Mouse (Mus musculus): ENCODE results near the gene Fam3c.

Fam3c gene

GRCm38 (mm10) chr6:22357351-22357750, 1.3 kb upstream of the Fam3c start:
- POLR2A ChIA-PET, result interaction anchor here in 2 of 4 experiments (0.6 to 1.0 kb wide), 2 partner anchors 10 to 86 kb away, joined by 3 read pairs; no protein-coding TSS in a partner anchor
- CTCF ChIA-PET, result no interaction called here

GRCm38 (mm10) chr6:22355396-22356085, 502 bp downstream of the Fam3c start:
- ChIA-PET POLR2A (interaction anchor here (0.7 to 3.2 kb wide), 21 partner anchors 8 to 90 kb away, joined by 3 to 13 read pairs (median 4); no protein-coding TSS in a partner anchor), CTCF (interaction anchor here (0.6 to 1.9 kb wide), 22 partner anchors 8 to 297 kb away, joined by 3 to 11 read pairs (median 4); partner anchors contain the start of gene Wnt16 (in 1 of the 4))

DNA sequence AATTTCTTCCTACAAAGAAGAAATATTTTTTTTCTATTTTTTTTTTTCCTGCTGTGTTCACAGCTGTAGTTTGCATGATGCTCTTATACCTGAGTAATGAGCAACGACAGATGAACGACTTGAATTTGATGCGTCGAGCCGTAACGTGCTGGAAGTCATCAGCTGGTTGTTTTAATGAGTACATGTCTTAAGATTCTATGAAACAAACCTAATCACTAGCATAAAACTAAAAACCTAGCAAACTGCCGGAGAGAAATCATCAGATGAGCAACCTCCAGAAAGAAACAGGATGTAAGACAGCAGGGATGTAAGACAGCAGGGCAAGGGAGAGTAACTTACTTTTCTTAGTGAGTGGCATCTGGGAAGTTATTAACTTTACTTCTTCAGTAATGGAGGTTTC, 1.4 kb downstream of the Fam3c start:
- CTCF ChIA-PET, result interaction anchor here in 2 of 4 experiments (0.6 to 1.7 kb wide), 3 partner anchors 25 to 80 kb away, joined by 3 to 4 read pairs (median 3); no protein-coding TSS in a partner anchor
- POLR2A ChIA-PET, result interaction anchor here in 2 of 4 experiments (0.5 to 3.2 kb wide), 7 partner anchors 8 to 89 kb away, joined by 3 to 12 read pairs (median 3); no protein-coding TSS in a partner anchor

- POLR2A ChIA-PET, result interaction anchor here in 2 of 4 experiments (1.0 to 3.2 kb wide), 5 partner anchors 9 to 90 kb away, joined by 3 to 12 read pairs (median 3); no protein-coding TSS in a partner anchor
These were observed 2.0 kb downstream of the Fam3c start for GRCm38 (mm10) chr6:22354031-22354430.

GRCm38 (mm10) chr6:22351551-22351950, 4.5 kb downstream of the Fam3c start:
- POLR2A ChIA-PET, result interaction anchor here in 2 of 4 experiments (0.8 to 1.5 kb wide), 3 partner anchors 24 to 440 kb away, joined by 3 to 4 read pairs (median 4); no protein-coding TSS in a partner anchor

More at GRCm38 (mm10) chr6:22354031-22354430, 2.0 kb downstream of the Fam3c start:
- CTCF ChIA-PET, result interaction anchor here in 1 of 4 experiments (0.6 to 0.7 kb wide), 2 partner anchors 41 to 79 kb away, joined by 3 read pairs; no protein-coding TSS in a partner anchor

DNA sequence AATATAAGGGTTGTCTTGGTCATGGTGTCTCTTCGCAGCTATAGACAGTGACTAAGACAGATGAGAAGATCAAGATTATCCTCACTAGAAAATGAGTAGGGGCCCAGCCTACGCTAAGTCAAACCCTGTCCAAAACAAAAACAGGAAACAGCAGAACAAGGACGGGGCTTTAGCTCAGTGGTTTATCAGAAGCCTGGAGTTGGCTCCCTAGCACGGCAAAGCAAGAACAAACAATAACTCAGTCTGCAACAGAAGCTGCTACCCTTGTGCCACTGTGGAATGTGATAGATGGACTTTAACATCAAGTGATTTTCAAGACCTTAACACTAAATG, 5.8 kb downstream of the Fam3c start:
- ChIA-PET POLR2A (interaction anchor here in 1 of 4 experiments (0.9 kb wide), 1 partner anchor 11 kb away, joined by 3 read pairs; no protein-coding TSS in a partner anchor), CTCF (no interaction called here)

More at GRCm38 (mm10) chr6:22351551-22351950, 4.5 kb downstream of the Fam3c start:
- CTCF ChIA-PET, result no interaction called here

- ChIA-PET CTCF (no interaction called here), POLR2A (interaction anchor here in 2 of 4 experiments (0.9 to 1.5 kb wide), 4 partner anchors 10 to 34 kb away, joined by 3 to 4 read pairs (median 4); no protein-coding TSS in a partner anchor)
These were observed 6.4 kb downstream of the Fam3c start for GRCm38 (mm10) chr6:22349531-22350238.

DNA sequence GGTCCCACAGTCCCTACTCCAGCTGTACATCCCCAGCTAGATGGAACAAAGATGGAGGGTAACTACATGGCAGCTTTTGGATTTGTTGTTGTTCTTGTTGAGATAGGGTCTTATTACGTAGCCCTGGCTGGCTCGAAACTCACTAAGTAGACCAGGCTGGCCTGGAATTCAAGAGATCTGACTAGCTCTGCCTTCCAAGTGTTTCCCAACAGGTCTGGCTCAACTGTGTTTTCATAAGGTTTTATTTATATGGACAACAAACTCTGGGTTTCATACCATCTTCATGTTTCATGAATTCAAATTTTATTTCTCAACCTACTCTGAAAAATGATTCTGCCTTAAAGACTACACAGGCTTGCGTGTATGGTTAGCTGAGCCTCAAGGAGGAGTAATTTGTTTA, 7.1 kb downstream of the Fam3c start:
- CTCF ChIA-PET, result no interaction called here
- POLR2A ChIA-PET, result interaction anchor here in 1 of 4 experiments (0.8 to 1.5 kb wide), 4 partner anchors 9 to 43 kb away, joined by 3 to 4 read pairs (median 4); no protein-coding TSS in a partner anchor

GRCm38 (mm10) chr6:22348130-22348529, 7.9 kb downstream of the Fam3c start:
- ChIA-PET CTCF (interaction anchor here in 1 of 4 experiments (1.3 kb wide), 1 partner anchor 8 kb away, joined by 5 read pairs; the partner anchor contains the start of gene Fam3c), POLR2A (interaction anchor here in 2 of 4 experiments (0.8 to 2.1 kb wide), 7 partner anchors 8 to 44 kb away, joined by 3 to 13 read pairs (median 4); partner anchors contain the start of gene Fam3c (in 2 of the 2))

- ChIA-PET CTCF (interaction anchor here (0.5 to 1.3 kb wide), 7 partner anchors 8 to 616 kb away, joined by 3 to 8 read pairs (median 5); partner anchors contain the start of gene Fam3c (in 3 of the 4)), POLR2A (interaction anchor here (0.6 to 2.1 kb wide), 15 partner anchors 8 to 738 kb away, joined by 3 to 13 read pairs (median 4); partner anchors contain the start of gene Fam3c (in 3 of the 4))
These were observed 8.7 kb downstream of the Fam3c start for GRCm38 (mm10) chr6:22347132-22347902.

- ChIA-PET CTCF (interaction anchor here in 2 of 4 experiments (0.6 to 1.4 kb wide), 3 partner anchors 8 to 44 kb away, joined by 3 to 4 read pairs (median 3); no protein-coding TSS in a partner anchor), POLR2A (interaction anchor here in 2 of 4 experiments (2.5 to 2.7 kb wide), 2 partner anchors 11 kb away, joined by 9 to 12 read pairs; partner anchors contain the start of gene Fam3c (in 2 of the 2))
These were observed 11.6 kb downstream of the Fam3c start for GRCm38 (mm10) chr6:22344443-22344842.

GRCm38 (mm10) chr6:22343706-22344105, 12.3 kb downstream of the Fam3c start:
- ChIA-PET CTCF (interaction anchor here in 1 of 4 experiments (2.0 kb wide), 1 partner anchor 12 kb away, joined by 5 read pairs; the partner anchor contains the start of gene Fam3c), POLR2A (interaction anchor here in 2 of 4 experiments (0.6 to 2.7 kb wide), 3 partner anchors 9 to 12 kb away, joined by 3 to 12 read pairs (median 4); partner anchors contain the start of gene Fam3c (in 1 of the 2))

DNA sequence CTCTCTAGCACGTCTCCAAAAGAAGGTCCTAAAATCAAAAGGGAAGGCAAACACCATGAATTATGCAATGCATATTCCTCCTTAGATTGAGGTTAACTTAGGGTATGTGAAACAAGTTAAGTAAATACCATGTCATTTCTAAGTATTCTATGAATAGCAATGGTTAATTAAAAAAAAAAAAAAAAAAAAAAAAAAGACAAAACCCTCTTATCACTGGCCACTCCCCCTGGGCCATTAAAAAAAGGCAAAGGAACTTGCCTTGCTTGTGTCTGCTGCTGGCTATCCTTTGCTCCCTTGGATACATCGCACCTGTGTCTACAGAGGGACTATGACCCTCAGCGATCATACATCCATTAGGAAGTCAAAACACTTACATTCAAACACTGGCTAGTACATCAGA, 12.8 kb downstream of the Fam3c start:
- POLR2A ChIA-PET, result interaction anchor here in 2 of 4 experiments (0.6 to 2.7 kb wide), 3 partner anchors 10 to 12 kb away, joined by 3 to 12 read pairs (median 4); partner anchors contain the start of gene Fam3c (in 1 of the 2)
- CTCF ChIA-PET, result interaction anchor here in 1 of 4 experiments (2.0 kb wide), 1 partner anchor 13 kb away, joined by 5 read pairs; the partner anchor contains the start of gene Fam3c

DNA sequence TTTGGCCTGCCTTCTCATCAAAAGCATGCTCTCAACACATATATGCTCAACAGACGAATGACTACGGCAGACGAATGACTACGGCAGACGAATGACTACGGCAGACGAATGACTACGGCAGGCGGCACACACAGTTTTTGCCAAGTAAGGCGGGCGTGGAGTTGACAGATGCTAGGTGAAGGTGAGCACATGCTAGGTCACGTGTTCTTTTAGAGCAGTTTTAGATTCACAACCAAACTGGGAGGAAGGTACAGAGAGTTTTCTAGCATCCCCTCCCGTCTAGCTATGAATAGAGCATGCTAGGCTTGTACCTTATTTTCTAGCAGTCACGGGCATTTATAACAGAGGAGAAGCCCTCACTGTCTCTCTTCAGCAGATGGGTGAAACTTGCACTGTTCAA, 15.3 kb downstream of the Fam3c start:
- CTCF ChIA-PET, result interaction anchor here in 1 of 4 experiments (1.0 kb wide), 1 partner anchor 15 kb away, joined by 5 read pairs; the partner anchor contains the start of gene Fam3c
- POLR2A ChIA-PET, result interaction anchor here in 1 of 4 experiments (0.5 to 2.6 kb wide), 4 partner anchors 13 to 34 kb away, joined by 3 to 8 read pairs (median 4); partner anchors contain the start of gene Fam3c

- CTCF ChIA-PET, result interaction anchor here in 3 of 4 experiments (0.6 to 1.0 kb wide), 3 partner anchors 16 to 632 kb away, joined by 4 to 5 read pairs (median 4); partner anchors contain the start of gene Fam3c (in 1 of the 3)
- POLR2A ChIA-PET, result interaction anchor here in 1 of 4 experiments (1.1 to 2.6 kb wide), 5 partner anchors 9 to 103 kb away, joined by 3 to 8 read pairs (median 4); partner anchors contain the start of gene Fam3c
These were observed 16.1 kb downstream of the Fam3c start for GRCm38 (mm10) chr6:22339763-22340542.

DNA sequence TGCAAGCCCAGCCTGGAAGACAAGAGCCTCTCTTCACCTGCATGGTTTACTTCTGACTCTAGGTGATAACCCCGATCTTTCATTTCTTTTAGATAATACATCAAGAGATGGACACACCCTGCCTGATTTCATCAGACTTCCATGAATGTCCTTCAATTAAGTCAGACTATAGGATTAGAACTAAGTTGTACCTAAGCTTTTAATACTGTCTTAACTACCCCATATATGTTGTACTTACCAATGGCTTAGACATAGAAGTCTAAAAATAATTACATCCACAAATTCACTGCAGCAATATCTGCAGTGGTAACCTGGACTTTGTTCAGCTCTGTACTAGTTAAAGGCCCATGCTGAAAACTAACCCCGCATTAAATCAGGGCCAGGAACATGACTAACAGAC, 23.5 kb downstream of the Fam3c start:
- POLR2A ChIA-PET, result interaction anchor here in 1 of 4 experiments (1.4 kb wide), 2 partner anchors 14 to 111 kb away, joined by 4 to 5 read pairs; no protein-coding TSS in a partner anchor
- CTCF ChIA-PET, result no interaction called here

All from embryonic stem cell, embryonic (primary cell).